Mouse (Mus musculus) liver, embryonic 13.5 days (tissue): Measurements from ENCODE around the gene Serp2. TPM values are rescaled to one million over a fixed set of nuclear protein-coding genes. Genes with fewer than 3 reads are reported as not detected.

Experiments used
- ATAC-seq: fragments of 200-750 bp; cut with Nextera tagmentation; 2 replicates; pipeline ENCODE4 v1.8.0; 2017; ENCODE audit warnings: low read depth, mild to moderate bottlenecking, moderate number of reproducible peaks, moderate library complexity
- DNase-seq: peaks from one replicate; pipeline ENCODE4 v3.0.0; 2022
- H3K27ac ChIP-seq: fragments of 300-500 bp; sonication (generic); 2 replicates; pipeline ENCODE4 v1.5.1; 2015; ENCODE audit warnings: moderate library complexity, mild to moderate bottlenecking, inconsistent platforms
- H3K27me3 ChIP-seq: fragments of 300-500 bp; sonication (generic); 2 replicates; pipeline ENCODE4 v1.6.1; 2015; ENCODE audit warnings: mild to moderate bottlenecking, inconsistent platforms
- H3K36me3 ChIP-seq: fragments of 300-500 bp; sonication (generic); 2 replicates; pipeline ENCODE4 v1.6.1; 2015; ENCODE audit warnings: mild to moderate bottlenecking, inconsistent platforms
- H3K4me1 ChIP-seq: fragments of 300-500 bp; sonication (generic); replicated peaks from 2 replicates; pipeline ENCODE4 v1.6.1; 2015; ENCODE audit warnings: inconsistent platforms
- H3K4me2 ChIP-seq: fragments of 300-500 bp; sonication (generic); 2 replicates; pipeline ENCODE4 v1.6.1; 2015; ENCODE audit warnings: inconsistent platforms, mild to moderate bottlenecking, moderate library complexity
- H3K4me3 ChIP-seq: fragments of 300-500 bp; sonication (generic); replicated peaks from 2 replicates; pipeline ENCODE4 v1.5.1; 2015; ENCODE audit warnings: mild to moderate bottlenecking, inconsistent platforms
- H3K9ac ChIP-seq: fragments of 300-500 bp; sonication (generic); 2 replicates; pipeline ENCODE4 v1.6.1; 2015; ENCODE audit warnings: mild to moderate bottlenecking, inconsistent platforms
- H3K9me3 ChIP-seq: fragments of 300-500 bp; sonication (generic); replicated peaks from 2 replicates; pipeline ENCODE4 v1.6.1; 2016; ENCODE audit warnings: inconsistent platforms
- WGBS: fragments of 180-500 bp; shearing (Covaris S2); methylation state at CpG from one replicate; pipeline ENCODE4 v1.1.7; 2015; ENCODE audit not compliant: insufficient replicate concordance; 5-methylcytosine and 5-hydroxymethylcytosine counted together
- polyA plus RNA-seq: library from polyadenylated mRNA; unstranded; fragments of >200 nt; fragmentation: Nextera tagmentation; extraction: Ambion mirVana; gene quantifications from 2 replicates; pipeline ENCODE4 v1.2.1, GENCODE M21; 2015

Serp2 gene
- polyA plus RNA-seq, 1 experiment from 2014 or later = 1.4 TPM

GRCm38 (mm10) chr14:76592721-76593120 is 36.0 kb upstream of the Serp2 start:
- Histone ChIP-seq H3K27ac (no peak overlapping the region), H3K4me2 (no peak overlapping the region), H3K9ac (no peak overlapping the region), H3K36me3 (no peaks in the 10 kb centered on the region), H3K4me3 (no peak overlapping the region), H3K27me3 (no peaks in the 10 kb centered on the region), H3K4me1 (peaks cover 37% of the 10 kb centered on the region), H3K9me3 (no peaks in the 10 kb centered on the region)
- DNase-seq (no peak), ATAC-seq (no peak)
- WGBS = 80% methylated on average over 12 of the region's 12 CpGs

- Histone ChIP-seq H3K4me1 (peaks cover 31% of the 10 kb centered on the region), H3K9me3 (no peaks in the 10 kb centered on the region), H3K4me2 (no peak overlapping the region), H3K9ac (no peak overlapping the region), H3K27ac (no peak overlapping the region), H3K36me3 (no peaks in the 10 kb centered on the region), H3K4me3 (no peak overlapping the region), H3K27me3 (no peaks in the 10 kb centered on the region)
- DNase-seq (no peak), ATAC-seq (no peak)
- WGBS = 42% methylated on average over 6 of the region's 6 CpGs
Measured at GRCm38 (mm10) chr14:76592090-76592489, 35.4 kb upstream of the Serp2 start.

GRCm38 (mm10) chr14:76590134-76590533 is 33.4 kb upstream of the Serp2 start:
- Histone ChIP-seq H3K27me3 (no peaks in the 10 kb centered on the region), H3K9ac (no peak overlapping the region), H3K36me3 (no peaks in the 10 kb centered on the region), H3K4me2 (no peak overlapping the region), H3K9me3 (no peaks in the 10 kb centered on the region), H3K4me3 (no peak overlapping the region), H3K27ac (no peak overlapping the region), H3K4me1 (peaks cover 41% of the 10 kb centered on the region)
- no peak for DNase-seq
- 72% methylated on average over 7 of the region's 7 CpGs for WGBS
- no peak for ATAC-seq

DNA sequence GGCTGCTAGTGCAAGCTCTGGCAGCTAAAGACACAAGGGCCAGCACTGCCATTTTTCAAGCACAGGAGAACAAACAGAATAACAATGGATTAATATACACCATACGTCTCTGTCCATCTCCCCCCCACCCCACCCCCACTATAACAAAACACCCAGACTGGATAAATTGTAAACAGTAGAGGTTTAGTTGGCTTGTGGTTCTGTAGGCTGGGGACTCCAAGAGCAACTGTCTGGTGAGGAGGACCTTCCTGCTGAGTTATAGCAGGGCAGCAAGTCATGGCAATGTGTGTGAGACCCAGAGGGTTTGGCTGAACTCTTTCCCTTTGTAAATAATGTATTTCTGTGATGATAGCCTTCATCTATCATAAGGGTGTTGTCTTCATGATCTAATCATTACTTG is 33.0 kb upstream of the Serp2 start:
- H3K4me3 ChIP-seq = no peak overlapping the region
- H3K27me3 ChIP-seq = no peaks in the 10 kb centered on the region
- peaks cover 38% of the 10 kb centered on the region for H3K4me1 ChIP-seq
- no peak overlapping the region for H3K27ac ChIP-seq
- no peaks in the 10 kb centered on the region for H3K36me3 ChIP-seq
- no peak overlapping the region for H3K9ac ChIP-seq
- DNase-seq (no peak), ATAC-seq (no peak)
- no peak overlapping the region for H3K4me2 ChIP-seq
- no peaks in the 10 kb centered on the region for H3K9me3 ChIP-seq
- 60% methylated on average over 1 of the region's 1 CpGs for WGBS

DNA sequence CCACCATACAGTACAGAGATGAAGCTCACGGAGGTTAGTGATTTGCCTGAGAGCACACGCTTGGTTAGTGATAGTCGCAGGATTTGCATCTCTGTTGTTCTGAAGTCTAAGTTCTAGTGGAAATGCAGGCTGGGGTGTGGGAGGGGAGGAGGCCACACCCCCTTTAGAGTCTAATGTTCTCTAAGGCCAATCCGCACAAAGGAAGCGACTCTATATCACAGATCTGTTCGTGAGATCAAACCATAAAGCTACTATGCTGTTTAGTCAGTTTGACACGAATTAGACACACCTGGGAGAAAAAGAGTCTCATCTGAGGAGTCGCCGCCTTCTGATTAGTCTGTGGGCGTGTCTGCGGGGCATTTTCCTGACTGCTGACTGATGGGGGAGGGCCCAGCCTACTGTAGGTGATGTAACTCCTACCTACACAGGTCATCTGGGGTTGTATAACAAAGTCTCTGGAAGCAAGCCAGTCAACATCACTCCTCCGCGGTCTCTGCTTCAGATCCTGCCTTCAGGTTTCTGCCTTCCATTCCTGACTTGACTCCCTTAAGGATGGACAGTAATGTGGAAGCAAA is 29.2 kb upstream of the Serp2 start:
- Histone ChIP-seq H3K9me3 (no peaks in the 10 kb centered on the region), H3K27ac (no peak overlapping the region), H3K4me1 (peaks cover 10% of the 10 kb centered on the region), H3K9ac (no peak overlapping the region), H3K4me3 (no peak overlapping the region), H3K36me3 (no peaks in the 10 kb centered on the region), H3K27me3 (no peaks in the 10 kb centered on the region), H3K4me2 (peak overlapping the region; percentile 15; the same call in 1 of the 2 replicates)
- DNase-seq (no peak), ATAC-seq (peak; percentile 71)
- WGBS = 47% methylated on average over 13 of the region's 13 CpGs

DNA sequence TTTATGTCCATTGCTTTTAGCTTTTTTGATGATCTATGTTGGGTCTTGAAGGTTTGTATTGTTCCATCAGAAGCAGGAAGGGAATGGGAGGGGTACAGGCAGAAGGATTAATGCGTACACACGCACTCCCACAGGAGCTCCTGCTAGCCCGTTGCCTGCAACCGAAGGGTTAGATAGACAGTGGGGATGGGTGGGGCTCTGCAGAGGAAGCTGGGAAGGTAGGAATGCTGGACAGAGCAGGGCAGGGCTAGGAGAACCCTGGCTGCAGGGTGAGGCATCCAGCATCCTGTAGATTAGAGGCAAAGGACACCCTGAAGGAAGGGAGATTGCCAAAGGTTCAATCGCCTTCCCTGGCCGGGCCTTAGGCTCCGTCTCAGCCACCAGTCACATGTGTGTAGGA is 27.3 kb upstream of the Serp2 start:
- ATAC-seq = peak; percentile 55
- peaks cover 15% of the 10 kb centered on the region for H3K4me1 ChIP-seq
- 51% methylated on average over 7 of the region's 7 CpGs for WGBS
- no peak for DNase-seq
- no peaks in the 10 kb centered on the region for H3K9me3 ChIP-seq
- H3K4me3 ChIP-seq = no peak overlapping the region
- H3K9ac ChIP-seq = no peak overlapping the region
- H3K36me3 ChIP-seq = no peaks in the 10 kb centered on the region
- H3K27ac ChIP-seq = no peak overlapping the region
- H3K4me2 ChIP-seq = no peak overlapping the region
- no peaks in the 10 kb centered on the region for H3K27me3 ChIP-seq

GRCm38 (mm10) chr14:76581974-76582922 is 25.6 kb upstream of the Serp2 start:
- WGBS = 72% methylated on average over 6 of the region's 6 CpGs
- Histone ChIP-seq H3K36me3 (no peaks in the 10 kb centered on the region), H3K9me3 (no peaks in the 10 kb centered on the region), H3K4me3 (no peak overlapping the region), H3K4me2 (no peak overlapping the region), H3K4me1 (peaks cover 15% of the 10 kb centered on the region), H3K27ac (no peak overlapping the region), H3K27me3 (no peaks in the 10 kb centered on the region), H3K9ac (no peak overlapping the region)
- no peak for ATAC-seq
- no peak for DNase-seq

DNA sequence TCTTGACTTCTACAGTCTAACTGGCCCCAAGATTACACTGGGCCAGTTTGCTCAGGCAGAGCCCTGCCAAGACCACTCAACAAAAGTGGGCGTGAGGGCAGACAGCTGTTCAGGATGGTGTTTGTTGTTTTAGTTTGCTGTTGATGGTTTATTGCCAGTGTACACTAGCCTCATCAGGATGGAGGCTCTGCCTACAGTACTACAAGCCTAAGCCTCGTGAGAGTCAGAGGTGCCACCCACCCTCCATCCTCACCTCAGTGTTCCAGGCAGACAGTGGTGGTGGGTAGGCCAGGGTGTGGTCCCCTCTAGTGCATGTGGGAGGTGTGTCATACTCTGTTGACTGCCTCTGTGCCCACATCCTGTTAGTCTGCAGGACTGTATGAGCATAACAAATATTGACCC is 23.0 kb upstream of the Serp2 start:
- H3K4me2 ChIP-seq = no peak overlapping the region
- H3K9me3 ChIP-seq = no peaks in the 10 kb centered on the region
- no peak overlapping the region for H3K27ac ChIP-seq
- no peaks in the 10 kb centered on the region for H3K36me3 ChIP-seq
- H3K4me3 ChIP-seq = no peak overlapping the region
- no peaks in the 10 kb centered on the region for H3K27me3 ChIP-seq
- no peak overlapping the region for H3K9ac ChIP-seq
- 58% methylated on average over 2 of the region's 2 CpGs for WGBS
- no peak for ATAC-seq
- 0 out of 2 replicates have a peak, but pooled peaks cover 5% of the 10 kb centered on the region for H3K4me1 ChIP-seq
- DNase-seq = no peak

DNA sequence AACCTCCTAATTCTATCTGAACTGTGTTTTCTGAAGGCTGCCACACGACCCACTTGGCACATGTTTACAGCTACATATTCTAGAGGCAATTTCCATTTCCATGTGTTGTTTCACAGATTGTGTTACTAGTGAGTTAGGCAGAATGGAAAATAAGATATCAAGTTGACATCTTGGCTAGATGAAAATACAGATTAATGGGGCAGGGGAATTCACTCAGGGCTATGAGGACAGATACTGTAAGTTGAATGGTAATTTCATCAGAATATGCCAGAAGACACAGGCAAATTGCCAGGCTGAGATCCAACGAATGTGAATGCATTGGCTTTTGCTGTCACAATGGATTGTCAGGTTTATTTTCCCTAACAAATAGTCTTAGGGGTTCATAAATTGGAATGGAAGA is 21.2 kb upstream of the Serp2 start:
- H3K4me3 ChIP-seq = no peak overlapping the region
- H3K36me3 ChIP-seq = no peaks in the 10 kb centered on the region
- 54% methylated on average over 2 of the region's 2 CpGs for WGBS
- no peak overlapping the region for H3K9ac ChIP-seq
- no peak overlapping the region for H3K4me2 ChIP-seq
- H3K4me1 ChIP-seq = 0 out of 2 replicates have a peak, but pooled peaks cover 5% of the 10 kb centered on the region
- DNase-seq = no peak
- no peak overlapping the region for H3K27ac ChIP-seq
- H3K27me3 ChIP-seq = no peaks in the 10 kb centered on the region
- no peaks in the 10 kb centered on the region for H3K9me3 ChIP-seq
- ATAC-seq = no peak

DNA sequence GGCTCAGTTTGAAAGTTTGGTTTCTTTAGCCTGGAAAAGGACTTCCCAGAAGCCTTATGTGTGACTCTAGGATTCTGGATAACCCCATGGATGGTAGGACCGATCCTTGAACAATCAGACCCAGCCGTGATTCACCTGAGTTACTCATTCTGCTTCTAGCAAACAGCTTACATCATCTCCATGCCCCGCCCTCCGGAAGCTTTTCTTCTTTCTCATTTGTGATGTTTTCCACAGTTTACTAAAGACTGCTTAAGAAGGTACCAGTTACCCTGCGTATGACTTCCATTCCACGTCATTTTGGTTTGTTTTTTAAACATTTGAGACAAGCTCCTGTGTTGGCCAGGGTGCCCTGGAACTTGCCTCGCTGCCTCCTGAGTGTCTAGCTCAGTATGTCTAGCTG is 13.6 kb upstream of the Serp2 start:
- no peak overlapping the region for H3K27ac ChIP-seq
- H3K27me3 ChIP-seq = no peaks in the 10 kb centered on the region
- no peak overlapping the region for H3K9ac ChIP-seq
- H3K36me3 ChIP-seq = no peaks in the 10 kb centered on the region
- DNase-seq (no peak), ATAC-seq (no peak)
- H3K4me2 ChIP-seq = no peak overlapping the region
- peaks cover 41% of the 10 kb centered on the region for H3K4me1 ChIP-seq
- no peaks in the 10 kb centered on the region for H3K9me3 ChIP-seq
- 74% methylated on average over 7 of the region's 7 CpGs for WGBS
- no peak overlapping the region for H3K4me3 ChIP-seq

DNA sequence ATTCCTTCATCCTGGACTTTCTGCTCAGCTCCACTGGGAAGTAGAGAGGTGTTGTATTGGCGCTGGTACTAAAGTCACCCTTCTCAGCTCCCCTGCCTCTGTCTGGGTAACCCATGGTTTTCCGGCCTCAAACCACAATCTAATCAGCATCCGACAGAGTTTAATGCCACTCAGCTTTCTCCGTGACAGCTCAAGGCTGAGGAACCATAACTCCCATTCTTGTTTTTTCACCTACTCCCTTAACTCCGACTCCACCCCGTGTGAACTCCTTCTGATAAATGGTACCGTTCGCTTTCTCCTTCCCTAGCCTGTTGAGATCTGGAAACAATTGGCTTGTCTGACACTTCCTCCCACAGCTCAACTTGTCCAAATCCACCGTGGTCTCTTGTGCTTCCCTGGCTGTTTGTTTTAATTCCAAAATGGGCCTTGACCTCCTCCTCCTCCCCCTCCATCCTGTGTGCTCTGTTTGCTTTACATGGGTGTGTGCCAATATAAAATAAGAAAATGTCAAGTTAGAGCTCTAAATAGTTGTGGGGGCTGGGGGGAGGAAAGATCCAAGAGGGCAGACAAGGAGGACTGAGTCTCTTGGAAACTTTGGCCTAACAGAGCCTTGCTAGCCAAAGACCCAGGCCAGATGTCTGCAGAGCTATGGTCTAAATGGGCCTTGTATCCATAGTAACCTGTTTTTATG is 12.7 kb upstream of the Serp2 start:
- peak overlapping the region; percentile 51 for H3K4me2 ChIP-seq
- H3K4me3 ChIP-seq = peak overlapping the region; percentile 18
- no peaks in the 10 kb centered on the region for H3K9me3 ChIP-seq
- ATAC-seq (peak; percentile 92), DNase-seq (peak; percentile 55)
- peak overlapping the region; percentile 82 for H3K27ac ChIP-seq
- WGBS = 5% methylated on average over 9 of the region's 9 CpGs
- H3K9ac ChIP-seq = peak overlapping the region; percentile 40
- H3K36me3 ChIP-seq = no peaks in the 10 kb centered on the region
- peaks cover 41% of the 10 kb centered on the region for H3K4me1 ChIP-seq
- H3K27me3 ChIP-seq = no peaks in the 10 kb centered on the region
